Mouse (Mus musculus): Measurements from ENCODE around the gene Gys1. TPM values are rescaled to one million over a fixed set of nuclear protein-coding genes. Genes with fewer than 3 reads are reported as not detected.
"Not testable (repeated sequence)": the region's sequence is repeated elsewhere in the genome, so short reads cannot be mapped to it uniquely, and the experiment has no call there.

Gene Gys1
- 19.4 and 19.6 TPM in 2 replicates for polyA plus RNA-seq (2015; fragmentation: Nextera tagmentation; extraction: Ambion mirVana)

- H3K9ac ChIP-seq (replicated peaks): peak within 1 kb of the TSS; percentile 74
- peaks cover 9% of the 10 kb centered on the region; the same call in 1 of the 2 replicates for H3K36me3 ChIP-seq
Measured at GRCm38 (mm10) chr7:45434203-45435015, at the start of gene Gys1. Gys1 (plus strand) TSS chr7:45434844.

GRCm38 (mm10) chr7:45386077-45386476, 48.6 kb upstream of the Gys1 start:
- 84% methylated on average over 3 of the region's 3 CpGs for WGBS
- Histone ChIP-seq H3K4me2 (replicated peaks) (no peak overlapping the region), H3K27ac (replicated peaks) (no peak overlapping the region), H3K9ac (replicated peaks) (no peak overlapping the region), H3K27me3 (no peaks in the 10 kb centered on the region), H3K9me3 (no peaks in the 10 kb centered on the region), H3K4me3 (no peak overlapping the region), H3K36me3 (peaks cover 97% of the 10 kb centered on the region), H3K4me1 (no peaks in the 10 kb centered on the region)
- ATAC-seq (replicated peaks): no peak

More at GRCm38 (mm10) chr7:45434203-45435015, at the start of gene Gys1:
- Histone ChIP-seq H3K4me3 (peak within 1 kb of the TSS; percentile 60), H3K4me1 (peaks cover 39% of the 10 kb centered on the region), H3K27ac (replicated peaks) (peak within 1 kb of the TSS; percentile 90), H3K27me3 (no peaks in the 10 kb centered on the region), H3K9me3 (no peaks in the 10 kb centered on the region), H3K4me2 (replicated peaks) (peak within 1 kb of the TSS; percentile 88)
- under 1% methylated on average over 45 of the region's 45 CpGs for WGBS
- peak; percentile 97 for ATAC-seq (replicated peaks)

- peaks cover 26% of the 10 kb centered on the region for H3K36me3 ChIP-seq
- peak overlapping the region; percentile 81 for H3K4me3 ChIP-seq
- H3K27ac ChIP-seq (replicated peaks): peak overlapping the region; percentile 98
- H3K27me3 ChIP-seq: no peaks in the 10 kb centered on the region
- peak overlapping the region; percentile 80 for H3K4me2 ChIP-seq (replicated peaks)
- peak overlapping the region; percentile 81 for H3K9ac ChIP-seq (replicated peaks)
- H3K4me1 ChIP-seq: peaks cover 26% of the 10 kb centered on the region
- H3K9me3 ChIP-seq: no peaks in the 10 kb centered on the region
- 0% methylated on average over 19 of the region's 20 CpGs for WGBS
- ATAC-seq (replicated peaks): peak; percentile 81
Measured at GRCm38 (mm10) chr7:45395129-45395541, 39.5 kb upstream of the Gys1 start.

GRCm38 (mm10) chr7:45395578-45396336, 38.9 kb upstream of the Gys1 start, which contains the start of gene Snrnp70:
Snrnp70 (minus strand) TSS chr7:45395742.
- Histone ChIP-seq H3K9me3 (no peaks in the 10 kb centered on the region), H3K4me2 (replicated peaks) (peak within 1 kb of the TSS; percentile 80), H3K4me1 (peaks cover 26% of the 10 kb centered on the region), H3K36me3 (peaks cover 20% of the 10 kb centered on the region), H3K27ac (replicated peaks) (peak within 1 kb of the TSS; percentile 98), H3K27me3 (no peaks in the 10 kb centered on the region), H3K9ac (replicated peaks) (peak within 1 kb of the TSS; percentile 81), H3K4me3 (peak within 1 kb of the TSS; percentile 81)
- WGBS: under 1% methylated on average over 60 of the region's 60 CpGs
- peak; percentile 98 for ATAC-seq (replicated peaks)

DNA sequence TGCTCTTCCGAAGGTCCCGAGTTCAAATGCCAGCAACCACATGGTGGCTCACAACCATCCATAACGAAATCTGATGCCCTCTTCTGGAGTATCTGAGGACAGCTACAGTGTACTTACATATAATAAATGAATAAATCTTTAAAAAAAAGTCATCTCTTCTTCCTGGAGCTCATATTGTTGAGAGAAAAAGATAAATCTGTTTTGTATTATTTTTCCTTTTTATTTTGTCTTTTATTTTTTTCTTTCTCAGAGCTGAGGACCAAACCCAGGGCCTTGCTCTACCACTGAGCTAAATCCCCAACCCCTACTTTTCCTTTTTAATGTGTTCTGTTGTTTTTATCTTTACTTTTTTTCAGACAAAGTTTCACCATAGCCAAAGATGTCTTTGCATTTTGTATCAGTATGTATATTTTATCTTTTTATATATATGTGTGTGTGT, 38.3 kb upstream of the Gys1 start:
- 9% methylated on average over 3 of the region's 3 CpGs for WGBS
- Histone ChIP-seq H3K4me3 (peak overlapping the region; percentile 81), H3K36me3 (peaks cover 15% of the 10 kb centered on the region), H3K9ac (replicated peaks) (peak overlapping the region; percentile 41), H3K4me1 (peaks cover 26% of the 10 kb centered on the region), H3K4me2 (replicated peaks) (peak overlapping the region; percentile 60), H3K27ac (replicated peaks) (peak overlapping the region; percentile 88)
- H3K27me3 ChIP-seq, H3K9me3 ChIP-seq: not testable (repeated sequence)
- ATAC-seq (replicated peaks): peak; percentile 44

- H3K4me3 ChIP-seq: no peak overlapping the region
- WGBS: 64% methylated on average over 2 of the region's 2 CpGs
- no peaks in the 10 kb centered on the region for H3K27me3 ChIP-seq
- H3K36me3 ChIP-seq: peaks cover 11% of the 10 kb centered on the region
- no peak overlapping the region for H3K9ac ChIP-seq (replicated peaks)
- H3K9me3 ChIP-seq: no peaks in the 10 kb centered on the region
- peaks cover 26% of the 10 kb centered on the region for H3K4me1 ChIP-seq
- H3K4me2 ChIP-seq (replicated peaks): no peak overlapping the region
- ATAC-seq (replicated peaks): no peak
- no peak overlapping the region for H3K27ac ChIP-seq (replicated peaks)
Measured at GRCm38 (mm10) chr7:45396787-45397186, 37.9 kb upstream of the Gys1 start.

- 75% methylated on average over 10 of the region's 10 CpGs for WGBS
- Histone ChIP-seq H3K27me3 (peaks cover 18% of the 10 kb centered on the region), H3K4me2 (replicated peaks) (no peak overlapping the region), H3K4me3 (no peak overlapping the region), H3K36me3 (no peaks in the 10 kb centered on the region), H3K4me1 (peaks cover 9% of the 10 kb centered on the region), H3K27ac (replicated peaks) (no peak overlapping the region), H3K9me3 (no peaks in the 10 kb centered on the region), H3K9ac (replicated peaks) (no peak overlapping the region)
- ATAC-seq (replicated peaks): no peak
Measured at GRCm38 (mm10) chr7:45401521-45402085, 33.0 kb upstream of the Gys1 start.

DNA sequence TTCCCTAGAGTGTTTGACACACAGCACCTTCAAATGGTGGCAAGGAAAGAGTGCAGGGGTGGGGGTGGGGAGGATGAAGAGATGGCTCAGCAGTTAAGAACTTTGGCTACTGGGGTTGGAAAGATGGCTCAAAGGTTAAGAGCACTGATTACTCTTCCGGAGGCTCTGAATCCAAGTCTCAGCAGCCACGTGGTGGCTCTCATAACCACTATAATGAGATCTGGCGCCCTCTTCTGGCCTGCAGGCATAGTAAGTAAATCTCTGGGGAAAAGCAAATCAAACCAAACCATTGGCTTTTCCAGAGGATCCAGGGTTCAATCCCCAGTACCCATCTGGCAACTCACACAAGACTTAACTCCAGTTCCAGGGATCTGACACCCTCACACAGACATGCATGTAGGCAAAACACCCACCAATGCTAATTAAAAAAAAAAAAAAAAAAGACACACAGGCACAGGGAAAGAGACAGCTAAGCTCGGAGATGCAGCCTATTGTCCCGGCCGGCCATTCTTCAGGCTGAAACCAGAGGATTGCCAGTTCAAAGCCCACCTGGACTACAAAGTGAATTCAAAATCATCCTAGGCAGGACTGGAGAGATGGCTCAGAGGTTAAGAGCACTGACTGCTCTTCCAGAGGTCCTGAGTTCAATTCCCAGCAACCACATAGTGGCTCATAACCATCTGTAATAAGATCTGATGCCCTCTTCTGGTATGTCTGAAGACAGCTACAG, 30.9 kb upstream of the Gys1 start:
- peaks cover 12% of the 10 kb centered on the region for H3K4me1 ChIP-seq
- H3K4me2 ChIP-seq (replicated peaks): no peak overlapping the region
- no peak for ATAC-seq (replicated peaks)
- H3K4me3 ChIP-seq: no peak overlapping the region
- no peak overlapping the region for H3K27ac ChIP-seq (replicated peaks)
- WGBS: 45% methylated on average over 6 of the region's 6 CpGs
- no peaks in the 10 kb centered on the region for H3K9me3 ChIP-seq
- no peaks in the 10 kb centered on the region for H3K36me3 ChIP-seq
- no peak overlapping the region for H3K9ac ChIP-seq (replicated peaks)
- H3K27me3 ChIP-seq: peaks cover 39% of the 10 kb centered on the region

DNA sequence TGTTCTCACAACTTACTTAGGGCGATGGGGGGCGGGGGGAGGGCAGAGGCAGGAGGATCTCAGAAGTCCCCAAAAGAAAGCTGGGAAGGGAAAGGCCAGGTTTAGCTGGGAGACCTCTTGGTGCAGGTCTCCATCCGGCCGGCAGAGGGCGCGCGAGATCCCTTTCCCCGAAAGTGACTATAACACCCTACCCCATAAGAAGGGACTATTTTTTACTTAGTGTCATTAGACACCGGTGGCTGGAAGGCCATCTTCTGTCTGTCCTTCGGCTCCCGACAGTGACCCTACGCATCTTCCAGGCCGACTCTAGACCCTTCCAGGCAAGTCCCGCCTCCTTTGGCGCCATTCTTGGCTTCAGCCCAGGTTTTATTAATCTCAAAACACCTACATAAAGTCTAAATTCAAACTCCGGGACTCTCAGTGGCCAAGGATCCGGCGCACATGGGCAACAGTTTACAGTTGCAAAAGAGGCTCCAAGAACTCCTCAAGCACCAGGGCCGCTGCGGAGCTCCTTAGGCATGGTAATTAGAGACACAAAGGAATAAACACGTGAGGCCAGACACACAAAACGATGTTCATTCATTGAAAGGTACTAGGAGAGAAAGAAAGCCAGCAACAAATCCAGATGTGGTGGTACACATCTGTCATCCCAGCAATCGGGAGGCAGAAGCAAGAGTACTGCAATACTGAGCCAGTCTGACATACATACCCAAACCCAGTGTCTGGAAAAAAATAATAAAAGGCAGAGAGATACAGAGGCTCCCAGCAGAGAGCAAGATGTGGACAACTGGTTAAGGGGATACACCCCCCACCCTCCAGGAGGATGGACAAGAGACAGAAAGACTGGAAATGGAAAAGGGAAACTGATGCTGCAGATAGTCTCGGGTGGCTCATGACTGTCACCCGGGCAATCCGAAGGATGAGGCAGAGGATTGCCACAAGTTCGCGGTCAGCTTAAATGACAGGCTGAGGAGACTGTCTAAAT, 29.3 kb upstream of the Gys1 start, which contains the start of gene Kcna7:
TSS of gene Kcna7 (plus strand) at position 563 of the 985 bp plus-strand sequence.
- H3K4me2 ChIP-seq (replicated peaks): peak within 1 kb of the TSS; percentile 39
- no peak within 1 kb of the TSS; the same call in 1 of the 2 replicates for H3K9ac ChIP-seq (replicated peaks)
- no peak within 1 kb of the TSS for H3K27ac ChIP-seq (replicated peaks)
- no peak; the same call in 1 of the 2 replicates for ATAC-seq (replicated peaks)
- peak within 1 kb of the TSS; percentile 35 for H3K4me3 ChIP-seq
- H3K36me3 ChIP-seq: no peaks in the 10 kb centered on the region
- H3K4me1 ChIP-seq: peaks cover 12% of the 10 kb centered on the region
- H3K9me3 ChIP-seq: no peaks in the 10 kb centered on the region
- WGBS: 9% methylated on average over 28 of the region's 28 CpGs
- H3K27me3 ChIP-seq: peaks cover 56% of the 10 kb centered on the region

Data from forebrain, embryonic 15.5 days (tissue).